Mouse (Mus musculus) cerebellum, adult 9-10 months (tissue): ENCODE data around the gene Zfp281.

ENCODE experiments used
- DNase-seq: peaks from one replicate; pipeline ENCODE4 v3.0.0; 2022

Zfp281 gene

GRCm38 (mm10) chr1:136659337-136659736 lies 34.6 kb downstream of the Zfp281 start:
- DNase-seq = no peak

GRCm38 (mm10) chr1:136659917-136660316 lies 35.2 kb downstream of the Zfp281 start:
- DNase-seq = no peak

DNA sequence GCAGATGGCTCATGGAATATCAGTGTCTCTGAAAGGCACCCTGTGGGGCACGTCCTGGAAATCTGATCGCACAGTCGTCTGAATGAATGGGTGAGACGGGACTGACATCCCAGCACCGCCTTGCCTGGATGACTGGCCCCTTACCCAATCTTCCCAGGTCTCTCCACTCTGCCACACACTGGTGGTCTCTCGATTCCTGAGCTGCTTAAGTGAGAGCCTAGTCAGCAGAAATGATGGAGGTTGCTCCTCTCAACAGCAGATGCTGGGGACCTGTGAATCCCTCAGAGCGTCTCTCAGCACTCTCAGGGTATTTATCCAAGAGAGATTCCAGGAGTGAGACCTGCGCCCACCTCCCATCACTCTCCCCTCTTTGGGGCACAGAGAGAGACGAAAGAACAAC lies 36.8 kb downstream of the Zfp281 start:
- DNase-seq = no peak

GRCm38 (mm10) chr1:136661939-136662563 lies 37.4 kb downstream of the Zfp281 start:
- DNase-seq = peak; percentile 14

DNA sequence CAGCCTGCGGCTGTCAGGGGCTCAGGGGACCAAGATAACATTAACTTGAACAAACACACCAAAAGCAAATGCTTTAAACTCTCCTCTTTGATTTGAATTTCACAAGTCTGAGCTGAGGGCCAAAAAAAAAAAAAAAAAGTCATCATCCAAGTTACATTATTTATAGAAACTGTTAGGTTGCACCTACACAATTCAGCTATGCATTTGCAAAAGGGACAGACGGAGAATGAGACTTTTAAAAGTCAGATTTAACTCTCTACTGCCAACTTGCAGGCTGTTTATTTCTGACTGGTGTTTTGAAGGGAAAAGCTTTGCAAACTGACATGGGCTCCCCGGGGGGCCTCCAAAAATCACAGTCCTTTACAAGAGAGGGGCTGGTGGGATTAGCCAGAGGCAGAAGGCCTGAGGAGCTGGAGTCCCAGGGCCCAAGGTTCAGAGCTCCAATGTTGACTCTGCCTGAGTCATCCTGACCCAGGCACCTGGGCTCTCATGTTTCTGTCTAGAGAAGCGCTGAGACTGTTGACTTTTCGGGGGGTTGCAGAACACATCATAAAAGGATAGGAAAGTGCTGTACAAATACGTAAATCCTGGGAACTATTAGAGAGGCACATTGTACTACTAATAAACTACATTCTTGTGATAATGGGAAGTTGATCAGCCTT lies 40.4 kb downstream of the Zfp281 start:
- no peak for DNase-seq

DNA sequence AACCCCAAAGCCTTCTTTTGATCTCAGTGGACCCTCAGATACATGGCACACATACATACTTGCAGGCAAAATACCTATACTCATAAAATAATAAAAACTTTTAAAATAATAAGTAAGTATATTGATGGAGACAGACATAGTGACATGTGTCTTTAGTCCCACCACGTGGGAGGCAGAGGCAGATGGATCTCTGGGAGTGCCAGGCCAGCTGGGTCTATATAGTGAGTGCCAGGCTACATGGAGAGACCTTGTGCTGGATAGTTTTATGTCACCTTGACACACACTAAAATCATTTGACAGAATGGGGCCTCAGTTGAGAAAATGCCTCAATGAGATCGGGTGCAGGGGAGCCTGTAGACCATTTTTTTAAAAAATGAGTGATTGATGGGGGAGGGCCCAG lies 41.8 kb downstream of the Zfp281 start:
- no peak for DNase-seq

- DNase-seq = no peak
These were observed 45.2 kb downstream of the Zfp281 start for GRCm38 (mm10) chr1:136669926-136670325.

- no peak for DNase-seq
These were observed 45.7 kb downstream of the Zfp281 start for GRCm38 (mm10) chr1:136670421-136670820.

DNA sequence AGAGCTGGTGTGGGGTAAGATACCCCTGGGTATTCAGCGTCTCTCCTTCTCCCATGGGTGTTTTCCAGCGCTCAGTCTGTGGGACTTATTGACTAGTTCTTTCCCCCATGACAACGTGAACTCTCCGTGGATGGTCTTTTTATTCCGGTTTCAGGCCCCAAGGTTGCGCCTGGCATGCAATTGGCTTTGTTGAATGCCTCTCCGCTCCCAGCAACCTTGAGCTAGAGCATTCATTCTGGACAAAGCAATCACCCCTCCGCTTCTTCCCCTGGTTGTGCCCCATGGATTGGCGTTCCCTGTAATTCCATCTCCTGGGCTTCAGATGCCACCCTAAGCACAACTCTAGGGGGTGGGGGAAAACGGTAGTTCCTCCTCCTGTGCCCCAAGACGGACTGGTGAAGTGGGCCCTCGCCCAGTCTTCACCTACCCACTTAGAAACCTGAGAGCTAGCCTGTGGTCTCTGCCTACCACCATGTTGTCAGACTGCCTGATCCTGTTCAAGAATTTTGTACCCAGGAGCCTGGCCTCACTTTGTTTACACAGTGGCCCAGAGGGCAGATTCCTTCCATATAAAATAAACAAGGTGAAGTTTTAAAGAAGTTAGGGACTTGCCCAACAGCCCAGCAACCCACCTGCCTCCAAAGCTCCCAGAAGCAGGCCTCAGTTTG lies 47.2 kb downstream of the Zfp281 start:
- DNase-seq = no peak

- DNase-seq = no peak
These were observed 47.9 kb downstream of the Zfp281 start for GRCm38 (mm10) chr1:136672564-136672963.

GRCm38 (mm10) chr1:136673293-136673692 lies 48.6 kb downstream of the Zfp281 start:
- no peak for DNase-seq

DNA sequence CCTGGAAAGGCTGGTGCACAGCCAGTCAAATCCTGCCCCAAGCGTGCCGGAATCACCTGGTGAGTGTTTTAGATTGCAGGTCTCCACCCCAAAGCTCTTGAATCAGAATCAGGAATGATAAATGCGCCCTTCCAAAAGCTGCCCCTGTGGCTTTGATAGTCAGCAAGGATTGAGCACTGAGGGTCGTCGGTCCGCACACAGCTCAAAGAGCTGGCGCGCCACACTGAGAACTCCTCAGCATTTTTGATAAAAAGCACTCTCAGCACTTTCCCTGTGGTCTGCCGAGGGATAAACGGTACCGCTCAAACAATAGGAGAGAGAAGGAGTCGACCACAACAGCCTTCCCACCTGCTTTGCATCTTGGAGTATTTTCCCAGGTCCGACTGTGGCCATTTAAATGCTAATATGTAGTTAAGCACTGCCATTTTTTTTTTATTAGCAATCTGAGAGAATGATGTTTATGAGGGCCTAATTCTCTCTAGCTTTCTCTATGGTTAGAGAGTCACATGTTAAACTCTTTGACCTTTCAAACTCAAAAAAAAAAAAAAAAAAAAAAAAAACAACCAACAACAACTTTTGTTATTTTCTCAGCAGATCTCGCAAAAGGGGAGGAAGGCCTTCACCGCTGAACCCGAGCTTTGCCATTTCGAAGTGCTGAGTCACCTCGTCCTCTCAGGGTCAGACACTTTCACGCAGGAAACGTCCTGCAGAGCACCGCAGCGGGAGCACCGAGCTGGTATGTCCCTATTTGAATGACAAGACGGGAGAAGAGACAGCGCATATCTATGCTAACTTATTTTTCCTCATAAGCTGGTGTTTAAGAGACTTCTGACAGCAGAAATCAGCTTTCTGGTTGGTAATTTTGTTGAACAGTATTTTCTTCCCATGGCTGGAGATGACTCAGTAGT lies 50.1 kb downstream of the Zfp281 start:
- DNase-seq = no peak

- no peak for DNase-seq
These were observed 51.2 kb downstream of the Zfp281 start for GRCm38 (mm10) chr1:136675736-136676444.

GRCm38 (mm10) chr1:136676445-136676755 lies 51.7 kb downstream of the Zfp281 start:
- DNase-seq = no peak

DNA sequence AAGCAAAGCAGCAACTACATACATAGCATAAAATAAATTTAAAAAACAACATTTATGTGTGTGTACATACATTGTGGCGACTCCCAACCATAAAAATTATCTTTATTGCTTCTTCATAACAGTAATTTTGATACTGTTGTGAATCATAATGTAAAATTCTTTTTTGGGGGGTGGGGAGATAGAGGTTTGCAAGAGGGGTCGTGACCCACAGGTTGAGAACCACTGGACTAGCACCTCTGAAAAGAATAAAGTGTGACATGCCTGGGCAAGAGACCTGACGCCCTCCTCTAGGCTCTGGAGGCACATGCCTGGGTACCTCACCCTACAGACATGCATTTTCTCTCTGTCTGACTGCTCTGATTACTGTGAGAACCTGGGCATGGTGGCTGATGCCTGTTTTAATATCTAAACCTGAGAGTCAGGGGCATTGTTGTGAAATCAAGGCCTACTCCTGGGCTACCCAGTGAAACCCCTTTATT lies 53.2 kb downstream of the Zfp281 start:
- DNase-seq = no peak

GRCm38 (mm10) chr1:136678836-136679235 lies 54.1 kb downstream of the Zfp281 start:
- no peak for DNase-seq
